Mouse (Mus musculus) heart, embryonic 12.5 days (tissue): ENCODE data around the gene Cmtm1. TPM values are rescaled to one million over a fixed set of nuclear protein-coding genes. Genes with fewer than 3 reads are reported as not detected.
"Not testable (repeated sequence)": the region's sequence is repeated elsewhere in the genome, so short reads cannot be mapped to it uniquely, and the experiment has no call there.

Source experiments
- ATAC-seq: fragments of 200-750 bp; cut with Nextera tagmentation; 2 replicates; pipeline ENCODE4 v1.8.0; 2017; ENCODE audit warnings: moderate TSS enrichment, moderate library complexity; ENCODE audit not compliant: insufficient number of reproducible peaks, low FRiP score
- H3K27ac ChIP-seq: fragments of 300-500 bp; sonication (generic); 2 replicates; pipeline ENCODE4 v1.5.1; 2016; ENCODE audit warnings: mild to moderate bottlenecking, moderate library complexity; ENCODE audit not compliant: poor library complexity, severe bottlenecking
- H3K27me3 ChIP-seq: fragments of 300-500 bp; sonication (generic); replicated peaks from 2 replicates; pipeline ENCODE4 v1.6.1; 2016; ENCODE audit warnings: mild to moderate bottlenecking, moderate library complexity
- H3K36me3 ChIP-seq: fragments of 300-500 bp; sonication (generic); 2 replicates; pipeline ENCODE4 v1.6.1; 2016; ENCODE audit warnings: mild to moderate bottlenecking, moderate library complexity
- H3K4me1 ChIP-seq: fragments of 300-500 bp; sonication (generic); replicated peaks from 2 replicates; pipeline ENCODE4 v1.6.1; 2016; ENCODE audit warnings: mild to moderate bottlenecking
- H3K4me2 ChIP-seq: fragments of 300-500 bp; sonication (generic); 2 replicates; pipeline ENCODE4 v1.6.1; 2016; ENCODE audit warnings: mild to moderate bottlenecking, moderate library complexity
- H3K4me3 ChIP-seq: fragments of 300-500 bp; sonication (generic); 2 replicates; pipeline ENCODE4 v1.5.1; 2016; ENCODE audit warnings: mild to moderate bottlenecking
- H3K9ac ChIP-seq: fragments of 300-500 bp; sonication (generic); 2 replicates; pipeline ENCODE4 v1.6.1; 2016; ENCODE audit warnings: mild to moderate bottlenecking, moderate library complexity
- H3K9me3 ChIP-seq: fragments of 300-500 bp; sonication (generic); replicated peaks from 2 replicates; pipeline ENCODE4 v1.6.1; 2016; ENCODE audit warnings: mild to moderate bottlenecking, moderate library complexity
- WGBS: fragments of 180-500 bp; shearing (Covaris S2); methylation state at CpG from one replicate; pipeline ENCODE4 v1.1.7; 2016; 5-methylcytosine and 5-hydroxymethylcytosine counted together
- polyA plus RNA-seq: library from polyadenylated mRNA; unstranded; fragments of >200 nt; fragmentation: Nextera tagmentation; extraction: Ambion mirVana; gene quantifications from 2 replicates; pipeline ENCODE4 v1.2.1, GENCODE M21; 2016

The Cmtm1 gene
- polyA plus RNA-seq, result not detected in 2 replicates

- not testable (repeated sequence) for H3K4me3 ChIP-seq, H3K9me3 ChIP-seq, H3K27ac ChIP-seq, H3K36me3 ChIP-seq, H3K4me1 ChIP-seq, H3K4me2 ChIP-seq, H3K9ac ChIP-seq, H3K27me3 ChIP-seq, ATAC-seq
- WGBS, result 78% methylated on average over 36 of the region's 36 CpGs
These were observed at the start of gene Cmtm1, which contains the start of gene Gm45711 for GRCm38 (mm10) chr8:104309441-104310155. Cmtm1 (minus strand) TSS chr8:104310145. Gm45711 (minus strand) TSS chr8:104310081.

- peaks cover 14% of the 10 kb centered on the region for H3K4me1 ChIP-seq
- no peak overlapping the region for H3K9ac ChIP-seq
- H3K9me3 ChIP-seq, result no peaks in the 10 kb centered on the region
- no peaks in the 10 kb centered on the region for H3K27me3 ChIP-seq
- H3K27ac ChIP-seq, result no peak overlapping the region
- H3K36me3 ChIP-seq, result peaks cover 17% of the 10 kb centered on the region
- ATAC-seq, result no peak
- H3K4me3 ChIP-seq, result no peak overlapping the region
- no peak overlapping the region for H3K4me2 ChIP-seq
- WGBS, result 76% methylated on average over 3 of the region's 3 CpGs
These were observed 48.7 kb upstream of the Cmtm1 start for GRCm38 (mm10) chr8:104358637-104359036.

- peaks cover 19% of the 10 kb centered on the region for H3K36me3 ChIP-seq
- WGBS, result 87% methylated on average over 10 of the region's 10 CpGs
- ATAC-seq, result no peak
These were observed 44.6 kb upstream of the Cmtm1 start for GRCm38 (mm10) chr8:104354504-104354903.

GRCm38 (mm10) chr8:104353186-104353585, 43.2 kb upstream of the Cmtm1 start:
- ATAC-seq, result no peak
- H3K27ac ChIP-seq, result no peak overlapping the region
- WGBS, result 58% methylated on average over 5 of the region's 5 CpGs

More at GRCm38 (mm10) chr8:104354504-104354903, 44.6 kb upstream of the Cmtm1 start:
- Histone ChIP-seq H3K27ac (no peak overlapping the region), H3K27me3 (no peaks in the 10 kb centered on the region), H3K4me1 (peaks cover 5% of the 10 kb centered on the region), H3K9me3 (no peaks in the 10 kb centered on the region), H3K4me2 (no peak overlapping the region), H3K4me3 (no peak overlapping the region), H3K9ac (no peak overlapping the region)

GRCm38 (mm10) chr8:104350047-104350446, 40.1 kb upstream of the Cmtm1 start:
- 79% methylated on average over 13 of the region's 13 CpGs for WGBS
- Histone ChIP-seq H3K9me3 (no peaks in the 10 kb centered on the region), H3K36me3 (peaks cover 47% of the 10 kb centered on the region), H3K27me3 (no peaks in the 10 kb centered on the region), H3K4me2 (no peak overlapping the region), H3K4me3 (no peak overlapping the region), H3K9ac (no peak overlapping the region), H3K27ac (no peak overlapping the region), H3K4me1 (peaks cover 17% of the 10 kb centered on the region)
- ATAC-seq, result no peak

More at GRCm38 (mm10) chr8:104353186-104353585, 43.2 kb upstream of the Cmtm1 start:
- Histone ChIP-seq H3K4me3 (no peak overlapping the region), H3K9ac (no peak overlapping the region), H3K36me3 (peaks cover 23% of the 10 kb centered on the region), H3K4me2 (no peak overlapping the region), H3K27me3 (no peaks in the 10 kb centered on the region), H3K9me3 (no peaks in the 10 kb centered on the region), H3K4me1 (peaks cover 7% of the 10 kb centered on the region)

GRCm38 (mm10) chr8:104348971-104349370, 39.0 kb upstream of the Cmtm1 start:
- H3K4me3 ChIP-seq, result no peak overlapping the region
- no peak for ATAC-seq
- H3K9me3 ChIP-seq, result no peaks in the 10 kb centered on the region
- H3K27ac ChIP-seq, result no peak overlapping the region
- no peak overlapping the region for H3K4me2 ChIP-seq
- 61% methylated on average over 5 of the region's 5 CpGs for WGBS
- H3K36me3 ChIP-seq, result peaks cover 45% of the 10 kb centered on the region
- H3K27me3 ChIP-seq, result no peaks in the 10 kb centered on the region
- H3K4me1 ChIP-seq, result peaks cover 24% of the 10 kb centered on the region
- no peak overlapping the region for H3K9ac ChIP-seq

GRCm38 (mm10) chr8:104346706-104347105, 36.8 kb upstream of the Cmtm1 start:
- peak overlapping the region; percentile 29; the same call in 1 of the 2 replicates for H3K9ac ChIP-seq
- WGBS, result 32% methylated on average over 12 of the region's 12 CpGs

GRCm38 (mm10) chr8:104344622-104345021, 34.7 kb upstream of the Cmtm1 start:
- Histone ChIP-seq H3K27ac (no peak overlapping the region), H3K9me3 (no peaks in the 10 kb centered on the region), H3K4me1 (peaks cover 37% of the 10 kb centered on the region), H3K4me3 (no peak overlapping the region), H3K4me2 (no peak overlapping the region), H3K9ac (no peak overlapping the region), H3K27me3 (no peaks in the 10 kb centered on the region), H3K36me3 (peaks cover 41% of the 10 kb centered on the region)
- WGBS, result 86% methylated on average over 5 of the region's 5 CpGs
- ATAC-seq, result no peak

More at GRCm38 (mm10) chr8:104346706-104347105, 36.8 kb upstream of the Cmtm1 start:
- H3K4me3 ChIP-seq, result no peak overlapping the region
- no peaks in the 10 kb centered on the region for H3K9me3 ChIP-seq
- H3K36me3 ChIP-seq, result peaks cover 41% of the 10 kb centered on the region
- H3K4me1 ChIP-seq, result peaks cover 31% of the 10 kb centered on the region
- no peak overlapping the region for H3K4me2 ChIP-seq
- no peak for ATAC-seq
- no peaks in the 10 kb centered on the region for H3K27me3 ChIP-seq
- H3K27ac ChIP-seq, result no peak overlapping the region

- H3K9me3 ChIP-seq, result no peaks in the 10 kb centered on the region
- H3K4me3 ChIP-seq, result no peak overlapping the region
- H3K4me2 ChIP-seq, result no peak overlapping the region
- 13% methylated on average over 7 of the region's 7 CpGs for WGBS
- H3K36me3 ChIP-seq, result peaks cover 41% of the 10 kb centered on the region
- H3K27ac ChIP-seq, result no peak overlapping the region
- H3K27me3 ChIP-seq, result no peaks in the 10 kb centered on the region
- H3K9ac ChIP-seq, result no peak overlapping the region
- peak; percentile 33; the same call in 1 of the 2 replicates for ATAC-seq
- H3K4me1 ChIP-seq, result peaks cover 37% of the 10 kb centered on the region
These were observed 34.0 kb upstream of the Cmtm1 start for GRCm38 (mm10) chr8:104343957-104344356.

GRCm38 (mm10) chr8:104342426-104342825, 32.5 kb upstream of the Cmtm1 start:
- no peak overlapping the region; the same call in 1 of the 2 replicates for H3K4me2 ChIP-seq
- H3K4me1 ChIP-seq, result peaks cover 35% of the 10 kb centered on the region
- no peak overlapping the region for H3K27ac ChIP-seq
- no peak for ATAC-seq
- H3K9me3 ChIP-seq, result no peaks in the 10 kb centered on the region
- no peaks in the 10 kb centered on the region for H3K27me3 ChIP-seq
- WGBS, result 54% methylated on average over 5 of the region's 5 CpGs
- peaks cover 31% of the 10 kb centered on the region for H3K36me3 ChIP-seq
- H3K4me3 ChIP-seq, result no peak overlapping the region
- no peak overlapping the region for H3K9ac ChIP-seq

GRCm38 (mm10) chr8:104341678-104342077, 31.7 kb upstream of the Cmtm1 start:
- Histone ChIP-seq H3K9ac (peak overlapping the region; percentile 93), H3K27ac (peak overlapping the region; percentile 35; the same call in 1 of the 2 replicates)

More at GRCm38 (mm10) chr8:104341678-104342077, 31.7 kb upstream of the Cmtm1 start:
- Histone ChIP-seq H3K36me3 (peaks cover 25% of the 10 kb centered on the region), H3K4me3 (peak overlapping the region; percentile 65), H3K4me2 (peak overlapping the region; percentile 88), H3K27me3 (no peaks in the 10 kb centered on the region), H3K4me1 (peaks cover 29% of the 10 kb centered on the region), H3K9me3 (no peaks in the 10 kb centered on the region)
- WGBS, result 46% methylated on average over 6 of the region's 6 CpGs
- no peak for ATAC-seq
